Mouse (Mus musculus): ENCODE results near the gene Smap2. TPM values are rescaled to one million over a fixed set of nuclear protein-coding genes. Genes with fewer than 3 reads are reported as not detected.

Smap2 gene
- total RNA-seq, 4 experiments from 2014 or later = 11.5 to 15.2 (median 14.0) TPM

DNA sequence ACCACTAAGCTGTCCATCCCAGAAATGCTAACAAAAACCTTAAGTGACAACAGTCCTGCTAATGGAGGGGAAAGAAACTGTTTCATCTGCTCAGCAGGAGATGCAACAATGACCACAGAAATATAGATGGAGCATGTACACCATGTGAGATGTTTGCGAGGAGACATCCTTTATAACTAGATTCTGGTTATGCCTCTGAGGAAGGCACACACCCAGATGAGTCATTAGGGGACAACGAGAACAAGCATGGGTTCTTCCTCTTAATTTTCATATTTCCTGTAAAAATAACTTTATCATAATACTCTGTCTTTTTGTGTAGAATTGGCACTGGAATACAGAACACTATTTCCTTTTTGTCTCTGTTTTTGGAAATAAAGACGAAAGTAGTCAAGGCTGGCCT is 38.8 kb downstream of the Smap2 start:
- DNase-seq (ENCODE audit: low spot score in 2 of 2) = no peak

GRCm38 (mm10) chr4:120975428-120975734 is 41.7 kb downstream of the Smap2 start:
- DNase-seq (ENCODE audit: low spot score in 2 of 2) = no peak

- no peak for DNase-seq (ENCODE audit: low spot score in 2 of 2)
Measured at GRCm38 (mm10) chr4:120974711-120975427, 42.2 kb downstream of the Smap2 start.

- DNase-seq (ENCODE audit: low spot score in 2 of 2) = no peak
Measured at GRCm38 (mm10) chr4:120971842-120972241, 45.2 kb downstream of the Smap2 start.

- DNase-seq (ENCODE audit: low spot score in 2 of 2) = no peak
Measured at GRCm38 (mm10) chr4:120969382-120970146, 47.5 kb downstream of the Smap2 start.

DNA sequence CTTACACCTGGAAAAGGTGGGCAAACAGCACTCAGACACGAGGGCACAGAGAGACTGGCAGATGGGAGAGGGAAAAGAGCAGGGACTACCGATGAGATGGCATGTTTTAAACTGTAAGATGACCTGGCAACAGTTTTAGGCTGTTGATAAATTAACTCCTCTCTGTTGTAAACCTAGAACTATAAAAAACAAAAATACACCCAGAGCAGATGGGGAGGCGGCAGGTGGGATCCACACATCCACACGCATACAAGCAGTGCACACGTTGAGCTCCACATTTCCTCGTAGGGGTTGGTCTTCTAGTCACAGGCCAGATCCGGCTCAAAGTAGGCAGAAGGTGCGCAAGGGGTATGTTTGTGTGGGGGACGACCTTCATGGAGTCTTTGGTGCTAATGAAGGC is 48.6 kb downstream of the Smap2 start:
- DNase-seq (ENCODE audit: low spot score in 2 of 2) = no peak

- no peak for DNase-seq (ENCODE audit: low spot score in 2 of 2)
Measured at GRCm38 (mm10) chr4:120955586-120955985, 61.5 kb downstream of the Smap2 start.

GRCm38 (mm10) chr4:120953667-120954066 is 63.4 kb downstream of the Smap2 start:
- no peak for DNase-seq (ENCODE audit: low spot score in 2 of 2)

DNA sequence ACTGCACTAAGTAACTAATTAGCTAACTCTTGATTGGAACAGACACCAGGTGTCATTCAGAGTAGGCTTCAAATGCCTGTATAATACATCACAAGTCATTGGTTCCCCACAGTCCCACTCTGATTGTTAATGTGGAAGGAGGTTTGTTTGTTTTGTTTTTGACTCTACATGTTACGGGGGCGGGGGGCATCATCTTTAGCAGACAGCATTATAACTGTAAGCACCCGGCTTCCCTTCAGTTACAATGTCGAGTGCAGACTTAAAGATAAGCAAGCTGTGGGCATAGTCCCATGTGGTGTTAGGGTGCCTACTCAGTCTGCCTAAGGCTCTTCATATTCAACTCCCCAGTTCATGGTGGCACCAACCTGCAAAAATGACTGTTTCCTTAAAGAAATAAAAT is 64.0 kb downstream of the Smap2 start:
- no peak for DNase-seq (ENCODE audit: low spot score in 2 of 2)

GRCm38 (mm10) chr4:120952163-120952562 is 64.9 kb downstream of the Smap2 start:
- DNase-seq (ENCODE audit: low spot score in 2 of 2) = no peak

DNA sequence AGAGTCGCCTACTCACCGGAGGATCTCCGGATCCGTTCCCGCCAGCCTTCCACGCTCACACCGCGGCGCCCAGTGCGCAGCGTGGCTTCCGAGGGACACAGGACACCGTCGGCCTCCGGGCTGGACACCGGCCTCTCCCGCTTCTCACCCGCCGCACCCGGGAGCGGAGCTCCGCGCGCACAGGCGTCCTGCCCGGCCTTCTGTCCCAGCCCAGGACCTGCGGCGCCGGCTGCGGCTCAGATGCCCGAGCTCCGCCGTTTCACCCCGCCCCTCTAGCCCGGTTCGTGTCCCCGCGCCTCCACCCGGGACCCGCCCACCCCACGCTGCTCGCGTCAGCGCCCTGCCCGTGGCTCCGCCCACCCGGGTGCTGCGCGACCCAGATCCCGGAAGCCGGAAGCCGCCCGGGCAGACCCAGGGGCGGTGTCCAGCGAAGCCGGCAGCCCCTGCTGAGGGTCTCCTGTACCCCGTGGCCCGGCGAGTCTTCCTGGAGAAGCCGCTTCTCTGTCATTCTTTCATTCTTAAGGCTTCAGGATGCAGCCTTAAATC is 65.5 kb downstream of the Smap2 start, which contains the start of gene Zfp69:
TSS of gene Zfp69 (minus strand) at position 272 of the 546 bp plus-strand sequence.
- DNase-seq (ENCODE audit: low spot score in 2 of 2) = peak; percentile 71 to 82

DNA sequence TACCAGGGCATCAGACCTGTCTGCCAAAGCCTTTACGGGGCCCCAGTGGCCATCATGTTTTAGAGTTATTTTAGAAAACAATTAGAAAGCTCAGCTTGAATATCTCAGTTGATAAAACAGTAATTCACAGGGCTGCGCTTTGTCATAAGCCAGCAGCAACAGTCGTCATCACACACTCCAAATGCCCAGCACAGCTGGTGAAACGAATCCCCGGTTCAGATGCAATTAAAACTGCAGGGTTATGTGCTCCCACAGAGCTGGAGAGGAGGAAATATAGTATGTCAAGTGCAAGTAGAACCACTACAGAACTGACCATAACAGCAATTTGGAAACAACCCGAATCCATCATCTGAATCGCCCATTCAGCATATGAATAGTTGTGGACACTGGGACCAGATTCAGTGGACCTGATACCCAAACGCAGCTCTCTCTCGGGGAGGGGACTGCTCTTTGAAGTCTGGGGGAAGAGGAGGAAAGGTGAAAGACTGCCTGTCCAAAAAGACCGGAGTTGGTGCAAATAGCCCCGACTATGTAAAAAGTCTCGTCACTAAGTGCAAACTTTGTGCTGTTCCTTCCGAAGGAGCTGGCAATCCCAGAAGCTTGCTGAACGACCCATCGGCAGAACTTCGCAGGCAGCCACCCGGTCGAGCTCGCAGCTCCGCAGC is 66.2 kb downstream of the Smap2 start:
- DNase-seq (ENCODE audit: low spot score in 2 of 2) = no peak

- no peak for DNase-seq (ENCODE audit: low spot score in 2 of 2)
Measured at GRCm38 (mm10) chr4:120948938-120949337, 68.1 kb downstream of the Smap2 start.

DNA sequence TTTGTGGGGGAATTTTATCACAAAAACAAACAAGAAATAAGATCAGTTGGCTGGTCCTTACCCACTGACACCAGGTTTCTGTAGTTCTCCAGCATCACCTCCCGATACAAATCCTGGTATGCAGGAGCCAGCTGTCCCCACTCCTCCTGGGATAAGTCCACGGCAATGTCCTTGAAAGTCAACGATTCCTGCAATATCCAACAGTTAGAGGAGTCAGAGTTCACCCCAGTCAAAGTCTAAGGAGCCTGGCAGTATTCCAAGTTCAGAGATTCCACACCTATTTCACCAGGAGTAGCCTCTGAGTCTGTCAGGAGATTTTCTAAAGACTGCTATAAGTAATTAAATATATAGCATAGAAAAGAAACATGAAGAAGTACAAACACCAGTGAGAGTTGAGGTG is 82.0 kb downstream of the Smap2 start:
- DNase-seq (ENCODE audit: low spot score in 2 of 2) = no peak

GRCm38 (mm10) chr4:120930736-120931135 is 86.3 kb downstream of the Smap2 start:
- no peak for DNase-seq (ENCODE audit: low spot score in 2 of 2)

DNA sequence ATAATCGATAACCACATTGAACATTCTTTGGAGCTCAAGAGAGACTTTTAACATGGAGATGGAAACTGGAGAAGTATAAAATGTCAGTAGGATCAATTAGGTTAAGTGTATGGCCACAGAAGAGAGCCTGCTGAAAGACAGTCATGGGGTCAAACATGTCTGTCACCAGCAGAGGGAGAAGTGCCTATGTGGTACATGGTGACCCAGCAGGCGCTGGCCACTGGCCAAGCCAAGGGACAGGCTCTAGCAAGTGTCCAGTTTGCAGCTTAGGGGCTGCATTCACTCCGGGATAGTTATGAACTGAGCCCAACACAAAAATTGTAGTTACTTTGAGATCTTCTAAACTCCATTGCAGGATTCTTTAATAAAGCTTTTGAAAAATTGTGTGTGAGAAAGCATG is 88.4 kb downstream of the Smap2 start:
- no peak for DNase-seq (ENCODE audit: low spot score in 2 of 2)

GRCm38 (mm10) chr4:120925386-120925785 is 91.7 kb downstream of the Smap2 start:
- no peak for DNase-seq (ENCODE audit: low spot score in 2 of 2)

- DNase-seq (ENCODE audit: low spot score in 2 of 2) = peak; percentile 73 to 77
Measured at GRCm38 (mm10) chr4:120924554-120925299, 92.3 kb downstream of the Smap2 start, which contains the start of gene Exo5. TSS of gene Exo5 (minus strand) at chr4:120925017.

GRCm38 (mm10) chr4:120921461-120921860 is 95.6 kb downstream of the Smap2 start:
- DNase-seq (ENCODE audit: low spot score in 2 of 2) = no peak
